Mouse (Mus musculus): ENCODE results near the gene Sh2d3c.

GRCm38 (mm10) chr2:32683701-32684100 is 37.2 kb upstream of the Sh2d3c start:
- no peak for TF ChIP-seq POLR2A (IDR thresholded peaks at IDR 0.05; ENCODE audit: control insufficient read depth, extremely low read depth, insufficient read depth, low read length, poor library complexity)
- no peak for TF ChIP-seq CTCF (IDR thresholded peaks at IDR 0.05; ENCODE audit: borderline replicate concordance, control insufficient read depth, extremely low read depth, insufficient read depth, low read length, poor library complexity)
